Mouse (Mus musculus) cortical plate, adult 2 months (tissue): Measurements from ENCODE around the gene Pnkp.

Source experiments
- CTCF ChIP-seq: fragments of 200-500 bp; IDR thresholded peaks from 2 replicates; pipeline ENCODE4 v1.5.1; 2011; ENCODE audit warnings: mild to moderate bottlenecking, control low read depth, low read length; ENCODE audit not compliant: insufficient read depth; ENCODE audit errors: extremely low read depth
- POLR2A ChIP-seq: fragments of 200-500 bp; IDR thresholded peaks from 2 replicates; pipeline ENCODE4 v1.6.1; 2011; ENCODE audit warnings: mild to moderate bottlenecking, low read length, control low read depth; ENCODE audit not compliant: insufficient read depth; ENCODE audit errors: extremely low read depth

GRCm38 (mm10) chr7:44855036-44855435 lies 1.9 kb upstream of the Pnkp start:
- TF ChIP-seq CTCF (no peak), POLR2A (no peak)
